Mouse (Mus musculus): ENCODE measurements at regions not wholly inside any gene's neighbourhood (a gene's known extent, or its start where the extent isn't known, plus 50 kb on each side); places are given as distances from the start of the nearest gene placed in this dataset.
A peak's percentile ranks its signal among the peaks of the same experiment; 100 is the strongest.
"Not testable (repeated sequence)": the region's sequence is repeated elsewhere in the genome, so short reads cannot be mapped to it uniquely, and the experiment has no call there.

- ATAC-seq (replicated peaks; ENCODE audit: low FRiP score) = no peak
- 91% methylated on average over 4 of the region's 4 CpGs for WGBS
Measured at GRCm38 (mm10) chr4:67378632-67379031, 551.2 kb downstream of the Tlr4 start.

GRCm38 (mm10) chr4:67387834-67388233 lies 560.5 kb downstream of the Tlr4 start:
- no peaks in the 10 kb centered on the region for H3K9me3 ChIP-seq (replicated peaks)
- H3K4me2 ChIP-seq = no peak overlapping the region
- no peaks in the 10 kb centered on the region for H3K4me1 ChIP-seq
- ATAC-seq (replicated peaks; ENCODE audit: low FRiP score) = no peak
- no peak overlapping the region for H3K9ac ChIP-seq
- 93% methylated on average over 2 of the region's 2 CpGs for WGBS
- no peak overlapping the region for H3K4me3 ChIP-seq (replicated peaks)
- no peak overlapping the region for H3K27ac ChIP-seq
- H3K27me3 ChIP-seq = no peaks in the 10 kb centered on the region
- H3K36me3 ChIP-seq = no peaks in the 10 kb centered on the region

More at GRCm38 (mm10) chr4:67378632-67379031, 551.2 kb downstream of the Tlr4 start:
- Histone ChIP-seq H3K4me2 (no peak overlapping the region), H3K9me3 (replicated peaks) (no peaks in the 10 kb centered on the region), H3K9ac (no peak overlapping the region), H3K4me1 (no peaks in the 10 kb centered on the region), H3K27me3 (no peaks in the 10 kb centered on the region), H3K36me3 (no peaks in the 10 kb centered on the region), H3K4me3 (replicated peaks) (no peak overlapping the region), H3K27ac (no peak overlapping the region)

GRCm38 (mm10) chr4:67402977-67403376 lies 575.6 kb downstream of the Tlr4 start:
- Histone ChIP-seq H3K9ac (no peak overlapping the region), H3K27me3 (no peaks in the 10 kb centered on the region), H3K4me3 (replicated peaks) (no peak overlapping the region), H3K9me3 (replicated peaks) (no peaks in the 10 kb centered on the region), H3K4me2 (no peak overlapping the region), H3K27ac (no peak overlapping the region), H3K4me1 (no peaks in the 10 kb centered on the region), H3K36me3 (no peaks in the 10 kb centered on the region)
- ATAC-seq (replicated peaks; ENCODE audit: low FRiP score) = no peak
- 90% methylated on average over 4 of the region's 4 CpGs for WGBS

- Histone ChIP-seq H3K36me3 (no peaks in the 10 kb centered on the region), H3K9me3 (replicated peaks) (no peaks in the 10 kb centered on the region), H3K27me3 (no peaks in the 10 kb centered on the region), H3K9ac (no peak overlapping the region), H3K4me1 (no peaks in the 10 kb centered on the region), H3K4me3 (replicated peaks) (no peak overlapping the region), H3K4me2 (no peak overlapping the region), H3K27ac (no peak overlapping the region)
- no peak for ATAC-seq (replicated peaks; ENCODE audit: low FRiP score)
- 86% methylated on average over 1 of the region's 1 CpGs for WGBS
Measured at GRCm38 (mm10) chr4:67424064-67424463, 596.7 kb downstream of the Tlr4 start.

- WGBS = 92% methylated on average over 6 of the region's 6 CpGs
- Histone ChIP-seq H3K9me3 (replicated peaks) (no peaks in the 10 kb centered on the region), H3K27ac (no peak overlapping the region), H3K36me3 (no peaks in the 10 kb centered on the region), H3K27me3 (no peaks in the 10 kb centered on the region), H3K4me1 (no peaks in the 10 kb centered on the region), H3K4me2 (no peak overlapping the region), H3K9ac (no peak overlapping the region), H3K4me3 (replicated peaks) (no peak overlapping the region)
- ATAC-seq (replicated peaks; ENCODE audit: low FRiP score) = no peak
Measured at GRCm38 (mm10) chr4:67425712-67426111, 598.3 kb downstream of the Tlr4 start.

GRCm38 (mm10) chr4:67447835-67448234 lies 620.5 kb downstream of the Tlr4 start:
- Histone ChIP-seq H3K27me3 (no peaks in the 10 kb centered on the region), H3K9me3 (replicated peaks) (no peaks in the 10 kb centered on the region), H3K27ac (no peak overlapping the region), H3K4me1 (no peaks in the 10 kb centered on the region), H3K4me3 (replicated peaks) (no peak overlapping the region), H3K9ac (no peak overlapping the region), H3K4me2 (no peak overlapping the region), H3K36me3 (no peaks in the 10 kb centered on the region)
- no peak for ATAC-seq (replicated peaks; ENCODE audit: low FRiP score)
- WGBS = 84% methylated on average over 3 of the region's 3 CpGs

- not testable (repeated sequence) for H3K9ac ChIP-seq; ATAC-seq (replicated peaks; ENCODE audit: low FRiP score); H3K36me3 ChIP-seq; H3K9me3 ChIP-seq (replicated peaks); H3K4me3 ChIP-seq (replicated peaks); H3K27ac ChIP-seq; H3K27me3 ChIP-seq; H3K4me1 ChIP-seq; H3K4me2 ChIP-seq
- 94% methylated on average over 2 of the region's 2 CpGs for WGBS
Measured at GRCm38 (mm10) chr4:67459871-67460270, 632.5 kb downstream of the Tlr4 start.

- Histone ChIP-seq H3K9me3 (replicated peaks) (no peaks in the 10 kb centered on the region), H3K4me3 (replicated peaks) (no peak overlapping the region), H3K4me1 (no peaks in the 10 kb centered on the region), H3K27me3 (no peaks in the 10 kb centered on the region), H3K27ac (no peak overlapping the region), H3K4me2 (no peak overlapping the region), H3K9ac (no peak overlapping the region), H3K36me3 (no peaks in the 10 kb centered on the region)
- WGBS = 70% methylated on average over 1 of the region's 1 CpGs
- no peak for ATAC-seq (replicated peaks; ENCODE audit: low FRiP score)
Measured at GRCm38 (mm10) chr4:67473034-67473433, 645.6 kb downstream of the Tlr4 start.

GRCm38 (mm10) chr4:67477264-67477845 lies 650.0 kb downstream of the Tlr4 start:
- no peak overlapping the region for H3K27ac ChIP-seq
- peak; percentile 79 for ATAC-seq (replicated peaks; ENCODE audit: low FRiP score)
- H3K4me1 ChIP-seq = no peaks in the 10 kb centered on the region
- H3K4me3 ChIP-seq (replicated peaks) = no peak overlapping the region
- no peak overlapping the region for H3K4me2 ChIP-seq
- H3K9me3 ChIP-seq (replicated peaks) = no peaks in the 10 kb centered on the region
- H3K9ac ChIP-seq = no peak overlapping the region
- H3K36me3 ChIP-seq = no peaks in the 10 kb centered on the region
- WGBS = 11% methylated on average over 6 of the region's 6 CpGs
- H3K27me3 ChIP-seq = no peaks in the 10 kb centered on the region

GRCm38 (mm10) chr4:67478081-67478480 lies 650.7 kb downstream of the Tlr4 start:
- Histone ChIP-seq H3K27me3 (no peaks in the 10 kb centered on the region), H3K27ac (no peak overlapping the region), H3K9ac (no peak overlapping the region), H3K4me2 (no peak overlapping the region), H3K4me3 (replicated peaks) (no peak overlapping the region), H3K36me3 (no peaks in the 10 kb centered on the region), H3K4me1 (no peaks in the 10 kb centered on the region), H3K9me3 (replicated peaks) (no peaks in the 10 kb centered on the region)
- ATAC-seq (replicated peaks; ENCODE audit: low FRiP score) = no peak
- WGBS = 45% methylated on average over 2 of the region's 2 CpGs

- Histone ChIP-seq H3K27me3 (no peaks in the 10 kb centered on the region), H3K9me3 (replicated peaks) (no peaks in the 10 kb centered on the region), H3K4me2 (no peak overlapping the region), H3K36me3 (no peaks in the 10 kb centered on the region), H3K4me1 (no peaks in the 10 kb centered on the region), H3K9ac (no peak overlapping the region), H3K4me3 (replicated peaks) (no peak overlapping the region), H3K27ac (no peak overlapping the region)
- ATAC-seq (replicated peaks; ENCODE audit: low FRiP score) = no peak
- WGBS = 75% methylated on average over 4 of the region's 4 CpGs
Measured at GRCm38 (mm10) chr4:67522235-67522634, 694.9 kb downstream of the Tlr4 start.

- H3K4me1 ChIP-seq = no peaks in the 10 kb centered on the region
- H3K9me3 ChIP-seq (replicated peaks) = no peaks in the 10 kb centered on the region
- no peak overlapping the region for H3K4me3 ChIP-seq (replicated peaks)
- no peaks in the 10 kb centered on the region for H3K27me3 ChIP-seq
- no peak overlapping the region for H3K9ac ChIP-seq
- H3K27ac ChIP-seq = no peak overlapping the region
- H3K36me3 ChIP-seq = no peaks in the 10 kb centered on the region
- no peak overlapping the region for H3K4me2 ChIP-seq
- 77% methylated on average over 2 of the region's 2 CpGs for WGBS
- ATAC-seq (replicated peaks; ENCODE audit: low FRiP score) = no peak
Measured at GRCm38 (mm10) chr4:67523158-67523557, 695.8 kb downstream of the Tlr4 start.

- no peaks in the 10 kb centered on the region for H3K9me3 ChIP-seq (replicated peaks)
- no peak for ATAC-seq (replicated peaks; ENCODE audit: low FRiP score)
- WGBS = 73% methylated on average over 3 of the region's 3 CpGs
Measured at GRCm38 (mm10) chr4:67529586-67529985, 702.2 kb downstream of the Tlr4 start.

More at GRCm38 (mm10) chr4:67529586-67529985, 702.2 kb downstream of the Tlr4 start:
- Histone ChIP-seq H3K4me2 (no peak overlapping the region), H3K36me3 (no peaks in the 10 kb centered on the region), H3K27ac (no peak overlapping the region), H3K4me3 (replicated peaks) (no peak overlapping the region), H3K4me1 (no peaks in the 10 kb centered on the region), H3K9ac (no peak overlapping the region), H3K27me3 (no peaks in the 10 kb centered on the region)
